Mouse (Mus musculus) forebrain, postnatal 0 days (tissue): ENCODE measurements at regions not wholly inside any gene's neighbourhood (a gene's known extent, or its start where the extent isn't known, plus 50 kb on each side); places are given as distances from the start of the nearest gene placed in this dataset.
A peak's percentile ranks its signal among the peaks of the same experiment; 100 is the strongest.

Experiments
- ATAC-seq: fragments of 200-750 bp; cut with Nextera tagmentation; 2 replicates; pipeline ENCODE4 v1.8.0; 2017; ENCODE audit warnings: mild to moderate bottlenecking, moderate library complexity
- DNase-seq: peaks from one replicate; pipeline ENCODE4 v3.0.0-alpha.2; 2015
- H3K27ac ChIP-seq: fragments of 300-500 bp; sonication (generic); 2 replicates; pipeline ENCODE4 v1.5.1; 2014; ENCODE audit warnings: low read depth, mild to moderate bottlenecking, antibody characterized with exemption, low read length, moderate library complexity, mixed read lengths
- H3K27me3 ChIP-seq: fragments of 300-500 bp; sonication (generic); 2 replicates; pipeline ENCODE4 v1.6.1; 2014; ENCODE audit warnings: mild to moderate bottlenecking, low read length, mixed read lengths; ENCODE audit not compliant: insufficient read depth
- H3K36me3 ChIP-seq: fragments of 300-500 bp; sonication (generic); 2 replicates; pipeline ENCODE4 v1.6.1; 2014; ENCODE audit warnings: mild to moderate bottlenecking, moderate library complexity; ENCODE audit not compliant: insufficient read depth
- H3K4me1 ChIP-seq: fragments of 300-500 bp; sonication (generic); 2 replicates; pipeline ENCODE4 v1.6.1; 2014; ENCODE audit warnings: antibody characterized with exemption; ENCODE audit not compliant: insufficient read depth
- H3K4me2 ChIP-seq: fragments of 300-500 bp; sonication (generic); 2 replicates; pipeline ENCODE4 v1.6.1; 2014; ENCODE audit warnings: low read depth, mild to moderate bottlenecking, moderate library complexity
- H3K4me3 ChIP-seq: fragments of 300-500 bp; sonication (generic); 2 replicates; pipeline ENCODE4 v1.5.1; 2014; ENCODE audit warnings: low read depth, low read length, mixed read lengths
- H3K9ac ChIP-seq: fragments of 300-500 bp; sonication (generic); 2 replicates; pipeline ENCODE4 v1.6.1; 2014; ENCODE audit warnings: mild to moderate bottlenecking
- H3K9me3 ChIP-seq: fragments of 300-500 bp; sonication (generic); 2 replicates; pipeline ENCODE4 v1.6.1; 2016; ENCODE audit warnings: low read length
- CTCF ChIP-seq: sonication (generic); IDR thresholded peaks from 2 replicates; pipeline ENCODE4 v1.5.1; 2016; ENCODE audit warnings: antibody characterized with exemption, control low read depth, low read depth
- WGBS: fragments of 180-500 bp; shearing (Covaris S2); extraction: QIAGEN DNeasy Blood & Tissue Kit; methylation state at CpG from one replicate; pipeline ENCODE4 v1.1.7; 2014; 5-methylcytosine and 5-hydroxymethylcytosine counted together

DNA sequence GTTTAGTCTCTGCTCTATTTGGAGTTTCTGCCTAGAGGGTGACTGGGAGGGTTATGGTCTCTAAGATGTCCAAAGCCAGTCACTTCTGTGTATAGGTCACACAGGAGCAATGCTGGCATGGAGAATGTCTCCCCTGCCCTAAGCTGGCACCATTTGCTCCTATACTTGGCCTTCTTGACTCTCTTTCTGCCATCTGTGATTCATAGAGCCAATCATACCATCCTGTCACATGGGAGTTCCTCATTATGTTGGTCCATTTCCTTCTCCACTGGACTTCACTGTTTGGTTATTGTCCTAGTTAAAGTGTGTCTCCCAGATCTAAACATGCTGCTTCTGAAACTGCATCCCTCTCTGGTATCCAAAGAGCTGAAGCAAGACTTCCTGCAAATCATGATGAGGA, 407.3 kb downstream of the Tns1 start:
- Histone ChIP-seq H3K9me3 (no peaks in the 10 kb centered on the region), H3K4me2 (no peak overlapping the region), H3K4me3 (no peak overlapping the region), H3K4me1 (no peaks in the 10 kb centered on the region), H3K27me3 (no peaks in the 10 kb centered on the region), H3K9ac (no peak overlapping the region), H3K27ac (no peak overlapping the region), H3K36me3 (no peaks in the 10 kb centered on the region)
- DNase-seq, result no peak
- ATAC-seq, result no peak
- TF ChIP-seq CTCF, result no peak

DNA sequence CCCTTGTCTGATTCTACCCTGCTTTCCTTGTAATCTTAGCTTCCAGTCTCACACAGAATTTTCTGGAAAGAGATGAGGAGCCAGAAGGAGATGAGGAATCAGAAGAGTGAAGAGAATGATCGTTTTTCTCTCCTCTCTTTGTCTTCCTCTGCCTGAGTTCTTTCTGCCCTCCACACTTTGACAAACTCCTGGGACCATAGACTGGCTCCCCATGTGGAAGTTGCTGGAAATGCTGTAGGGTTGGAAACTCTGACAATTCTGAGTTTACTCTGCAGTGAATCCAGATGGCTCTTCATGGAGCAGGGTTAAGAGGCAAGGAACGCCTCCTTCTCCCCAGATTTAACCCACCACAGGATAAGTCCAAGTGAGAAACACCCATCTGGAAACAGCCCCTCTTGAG, 408.7 kb downstream of the Tns1 start:
- 0 out of 2 replicates have a peak, but pooled peaks have one; percentile 10 for TF ChIP-seq CTCF
- no peak overlapping the region for H3K4me2 ChIP-seq
- ATAC-seq (no peak), DNase-seq (no peak)
- no peak overlapping the region for H3K9ac ChIP-seq
- no peaks in the 10 kb centered on the region for H3K27me3 ChIP-seq
- H3K27ac ChIP-seq, result no peak overlapping the region
- H3K4me1 ChIP-seq, result no peaks in the 10 kb centered on the region
- no peaks in the 10 kb centered on the region for H3K9me3 ChIP-seq
- H3K36me3 ChIP-seq, result no peaks in the 10 kb centered on the region
- H3K4me3 ChIP-seq, result no peak overlapping the region
- WGBS, result 77% methylated on average over 2 of the region's 2 CpGs

DNA sequence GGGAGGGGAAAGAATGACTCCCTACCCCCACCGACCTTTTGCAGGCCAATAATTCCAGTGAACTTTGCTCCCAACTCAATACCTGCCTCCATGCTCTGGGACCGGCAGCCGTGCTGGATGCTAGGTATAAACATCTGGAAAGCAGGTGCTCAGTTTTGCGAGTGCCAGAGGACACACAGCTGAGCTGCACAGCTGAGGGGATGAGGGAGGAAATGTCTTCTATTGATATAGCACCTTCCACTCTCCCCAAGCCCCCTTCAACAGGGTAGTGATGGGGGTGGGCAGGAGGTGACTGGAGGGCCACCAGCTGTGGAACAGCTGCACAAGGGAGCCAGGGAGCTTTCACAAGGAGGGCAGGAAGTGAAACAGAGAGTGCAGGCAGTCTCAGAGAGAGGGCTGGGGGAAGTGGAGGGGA, 421.8 kb downstream of the Tns1 start:
- Histone ChIP-seq H3K4me3 (no peak overlapping the region), H3K9me3 (no peaks in the 10 kb centered on the region), H3K9ac (no peak overlapping the region), H3K27ac (no peak overlapping the region), H3K4me2 (no peak overlapping the region), H3K4me1 (no peaks in the 10 kb centered on the region), H3K36me3 (no peaks in the 10 kb centered on the region), H3K27me3 (no peaks in the 10 kb centered on the region)
- no peak for TF ChIP-seq CTCF
- ATAC-seq (no peak), DNase-seq (no peak)
- 70% methylated on average over 4 of the region's 4 CpGs for WGBS

DNA sequence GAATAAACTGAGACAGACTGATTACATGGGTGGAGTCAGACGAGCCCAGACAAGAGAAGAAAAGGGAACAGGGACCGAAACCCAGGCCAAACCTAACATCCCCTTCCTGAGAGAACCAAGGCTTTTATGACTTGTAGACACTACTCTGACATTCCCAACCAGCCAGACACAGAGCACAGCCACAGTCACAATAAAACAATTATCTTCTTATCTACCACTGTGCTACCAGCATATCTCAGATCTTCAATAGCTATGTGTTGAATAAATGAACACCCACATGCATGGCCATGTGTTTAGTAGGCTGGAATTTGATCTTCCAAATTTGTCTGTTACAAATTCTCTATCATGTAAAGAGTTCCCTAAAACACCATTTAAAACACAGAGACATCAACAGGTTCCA, 430.7 kb downstream of the Tns1 start:
- H3K36me3 ChIP-seq, result no peaks in the 10 kb centered on the region
- no peak overlapping the region for H3K4me3 ChIP-seq
- H3K27ac ChIP-seq, result no peak overlapping the region
- no peak overlapping the region for H3K9ac ChIP-seq
- H3K27me3 ChIP-seq, result no peaks in the 10 kb centered on the region
- no peak overlapping the region for H3K4me2 ChIP-seq
- ATAC-seq (no peak), DNase-seq (no peak)
- no peak for TF ChIP-seq CTCF
- H3K9me3 ChIP-seq, result no peaks in the 10 kb centered on the region
- 76% methylated on average over 2 of the region's 2 CpGs for WGBS
- H3K4me1 ChIP-seq, result no peaks in the 10 kb centered on the region

DNA sequence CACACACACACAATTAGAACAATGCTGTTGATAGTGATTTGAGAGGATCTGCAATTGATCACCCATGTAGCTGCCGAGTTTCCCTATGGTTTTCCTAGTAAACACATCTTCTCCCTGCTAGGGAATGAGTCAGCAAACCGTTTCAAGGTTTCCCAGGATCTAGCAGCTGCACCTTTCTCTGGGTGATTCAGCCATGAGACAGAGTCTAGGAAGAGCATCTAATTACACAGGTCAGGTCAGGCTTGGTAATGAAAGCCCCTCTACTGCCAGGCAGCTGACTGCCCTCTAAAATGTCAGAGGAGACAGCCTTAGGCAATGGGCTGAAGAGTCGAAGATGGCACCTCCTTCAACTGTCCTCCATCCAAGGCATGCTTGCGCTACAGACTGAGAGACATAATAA, 438.5 kb downstream of the Tns1 start:
- no peak overlapping the region for H3K27ac ChIP-seq
- ATAC-seq, result no peak
- no peak for DNase-seq
- H3K4me3 ChIP-seq, result no peak overlapping the region
- no peaks in the 10 kb centered on the region for H3K9me3 ChIP-seq
- H3K4me2 ChIP-seq, result no peak overlapping the region
- no peaks in the 10 kb centered on the region for H3K36me3 ChIP-seq
- TF ChIP-seq CTCF, result no peak
- WGBS, result 76% methylated on average over 4 of the region's 4 CpGs
- H3K9ac ChIP-seq, result no peak overlapping the region
- no peaks in the 10 kb centered on the region for H3K27me3 ChIP-seq
- H3K4me1 ChIP-seq, result no peaks in the 10 kb centered on the region

DNA sequence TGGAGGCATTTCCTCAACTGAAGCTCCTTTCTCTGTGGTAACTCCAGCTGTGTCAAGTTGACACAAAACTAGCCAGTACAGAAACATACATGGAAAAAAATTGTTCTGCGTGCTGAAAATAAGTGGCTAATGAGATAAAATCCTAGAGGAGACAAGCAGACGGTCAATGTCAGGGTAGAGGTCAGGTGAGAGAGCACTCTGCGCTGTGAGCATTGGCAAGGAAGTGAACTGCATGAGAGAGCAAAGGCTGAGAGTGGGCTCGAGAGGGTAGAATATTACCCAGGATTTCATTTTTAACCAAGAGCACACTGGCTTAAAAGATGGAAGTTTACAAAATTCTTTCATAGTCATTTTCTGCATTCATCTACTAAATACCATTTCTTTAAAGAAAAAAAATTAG, 439.2 kb downstream of the Tns1 start:
- H3K27ac ChIP-seq, result no peak overlapping the region
- H3K4me2 ChIP-seq, result no peak overlapping the region
- no peaks in the 10 kb centered on the region for H3K27me3 ChIP-seq
- TF ChIP-seq CTCF, result no peak
- no peak overlapping the region for H3K9ac ChIP-seq
- no peaks in the 10 kb centered on the region for H3K9me3 ChIP-seq
- H3K4me1 ChIP-seq, result no peaks in the 10 kb centered on the region
- H3K36me3 ChIP-seq, result no peaks in the 10 kb centered on the region
- no peak for ATAC-seq
- no peak overlapping the region for H3K4me3 ChIP-seq
- DNase-seq, result no peak
- WGBS, result 87% methylated on average over 4 of the region's 4 CpGs

DNA sequence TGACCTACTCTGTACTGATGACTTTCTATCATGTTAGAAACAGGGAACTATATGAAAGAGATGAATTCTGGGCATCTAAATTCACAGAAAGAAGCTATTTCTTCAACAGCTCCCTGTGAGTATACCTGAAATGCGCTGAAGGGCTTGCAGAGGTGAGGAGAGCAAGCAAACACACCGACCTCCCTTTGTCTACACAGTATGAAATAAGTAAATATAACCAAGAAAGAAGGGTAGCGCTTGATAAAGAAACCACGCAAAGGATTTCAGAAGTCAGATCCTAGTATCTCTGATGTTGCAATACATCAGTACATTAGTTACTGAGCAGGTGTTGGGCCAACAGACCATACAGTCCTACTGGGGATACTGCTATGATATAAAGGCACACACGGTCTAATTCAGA, 440.1 kb downstream of the Tns1 start:
- no peak overlapping the region for H3K4me2 ChIP-seq
- no peak for TF ChIP-seq CTCF
- no peak overlapping the region for H3K9ac ChIP-seq
- 95% methylated on average over 5 of the region's 5 CpGs for WGBS
- no peaks in the 10 kb centered on the region for H3K9me3 ChIP-seq
- no peaks in the 10 kb centered on the region for H3K4me1 ChIP-seq
- no peaks in the 10 kb centered on the region for H3K27me3 ChIP-seq
- ATAC-seq (no peak), DNase-seq (no peak)
- no peak overlapping the region for H3K27ac ChIP-seq
- H3K36me3 ChIP-seq, result no peaks in the 10 kb centered on the region
- H3K4me3 ChIP-seq, result no peak overlapping the region
